Mouse (Mus musculus) brain, adult 2 months (tissue): ENCODE measurements around the gene Klhl28.

Experiments
- DNase-seq: peaks from one replicate; pipeline ENCODE4 v3.0.0; 2011; ENCODE audit warnings: low read depth, low spot score

Gene Klhl28

GRCm38 (mm10) chr12:64965124-64966026 lies at the start of gene Klhl28, which contains the start of gene Togaram1:
TSS of gene Klhl28 (minus strand) at chr12:64965534.
TSS of gene Togaram1 (plus strand) at chr12:64965804.
- DNase-seq: peak; percentile 100

GRCm38 (mm10) chr12:65007725-65008124 lies 42.4 kb upstream of the Klhl28 start:
- no peak for DNase-seq

GRCm38 (mm10) chr12:64977518-64977917 lies 12.2 kb upstream of the Klhl28 start:
- DNase-seq: no peak

- DNase-seq: peak; percentile 7
Observed at GRCm38 (mm10) chr12:64976191-64976590, 10.9 kb upstream of the Klhl28 start.

- no peak for DNase-seq
Observed at GRCm38 (mm10) chr12:64975558-64975957, 10.2 kb upstream of the Klhl28 start.

GRCm38 (mm10) chr12:64972063-64972462 lies 6.7 kb upstream of the Klhl28 start:
- DNase-seq: no peak

GRCm38 (mm10) chr12:64971399-64971798 lies 6.1 kb upstream of the Klhl28 start:
- DNase-seq: no peak

GRCm38 (mm10) chr12:64968067-64968466 lies 2.7 kb upstream of the Klhl28 start:
- no peak for DNase-seq

GRCm38 (mm10) chr12:64967470-64967869 lies 2.1 kb upstream of the Klhl28 start:
- DNase-seq: no peak

- DNase-seq: no peak
Observed at GRCm38 (mm10) chr12:64966652-64967435, 1.5 kb upstream of the Klhl28 start.

GRCm38 (mm10) chr12:64966101-64966631 lies 832 bp upstream of the Klhl28 start:
- peak; percentile 56 for DNase-seq

- no peak for DNase-seq
Observed at GRCm38 (mm10) chr12:64964560-64964959, 774 bp downstream of the Klhl28 start.

- no peak for DNase-seq
Observed at GRCm38 (mm10) chr12:64937493-64937892, 27.8 kb downstream of the Klhl28 start.

- peak; percentile 99 for DNase-seq
Observed at GRCm38 (mm10) chr12:64917578-64918471, 47.5 kb downstream of the Klhl28 start, which contains the start of gene Gm527. TSS of gene Gm527 (plus strand) at chr12:64917906.

GRCm38 (mm10) chr12:64916735-64917134 lies 48.6 kb downstream of the Klhl28 start:
- no peak for DNase-seq

GRCm38 (mm10) chr12:64912996-64913395 lies 52.3 kb downstream of the Klhl28 start:
- peak; percentile 63 for DNase-seq

GRCm38 (mm10) chr12:64903186-64903585 lies 62.1 kb downstream of the Klhl28 start:
- peak; percentile 12 for DNase-seq

GRCm38 (mm10) chr12:64902506-64902905 lies 62.8 kb downstream of the Klhl28 start:
- peak; percentile 70 for DNase-seq

- peak; percentile 76 for DNase-seq
Observed at GRCm38 (mm10) chr12:64897060-64897730, 68.1 kb downstream of the Klhl28 start.
